Mouse (Mus musculus) E14TG2a.4 (cell line): Measurements from ENCODE around the gene Olfr1381.
"Not testable (repeated sequence)": the region's sequence is repeated elsewhere in the genome, so short reads cannot be mapped to it uniquely, and the experiment has no call there.

Experiments
- H3K27me3 ChIP-seq: 2 replicates; pipeline ENCODE4 v1.6.1; 2014; ENCODE audit warnings: low read length, control low read depth; ENCODE audit not compliant: insufficient read depth
- H3K36me3 ChIP-seq: 2 replicates; pipeline ENCODE4 v1.6.1; 2014; ENCODE audit warnings: low read length, control low read depth; ENCODE audit not compliant: insufficient read depth
- H3K4me1 ChIP-seq: replicated peaks from 2 replicates; pipeline ENCODE4 v1.6.1; 2014; ENCODE audit warnings: low read depth, low read length, control low read depth
- H3K4me3 ChIP-seq: replicated peaks from 2 replicates; pipeline ENCODE4 v1.5.1; 2014; ENCODE audit warnings: mild to moderate bottlenecking, low read length
- H3K9me3 ChIP-seq: 2 replicates; pipeline ENCODE4 v1.6.1; 2014; ENCODE audit warnings: low read length, control low read depth
- CTCF ChIP-seq: conservative IDR thresholded peaks from 2 replicates; pipeline ENCODE4 v1.5.1; 2014; ENCODE audit warnings: low read length
- NANOG ChIP-seq: IDR thresholded peaks from 2 replicates; pipeline ENCODE4 v1.6.1; 2014; ENCODE audit warnings: borderline replicate concordance, low read length, mixed read lengths
- POU5F1 ChIP-seq: IDR thresholded peaks from 2 replicates; pipeline ENCODE4 v1.6.1; 2014; ENCODE audit warnings: low read length, borderline replicate concordance

Olfr1381 gene

DNA sequence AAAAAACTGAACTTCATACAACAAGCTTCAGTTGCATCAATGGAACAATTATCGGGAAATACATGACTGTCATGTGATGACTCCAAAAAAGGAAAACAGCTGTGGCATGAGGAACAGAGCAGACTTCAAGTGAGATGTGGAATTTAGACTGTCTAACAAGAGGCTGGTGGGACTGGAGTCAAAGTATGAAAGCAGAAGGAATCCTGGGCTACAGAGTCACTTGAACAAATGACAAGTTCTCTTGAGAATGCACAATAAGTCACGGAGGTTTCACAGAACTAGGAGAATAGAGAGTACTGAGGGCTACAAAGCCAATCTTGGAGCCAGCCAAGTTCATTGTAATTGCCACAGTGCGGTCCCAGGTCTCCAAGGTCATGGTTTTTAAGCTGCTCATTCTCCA is at the start of gene Olfr1381:
Gene Olfr1381 (plus strand): TSS at position 301 of the 400 bp plus-strand sequence.
- H3K9me3 ChIP-seq, H3K36me3 ChIP-seq, H3K4me1 ChIP-seq, H3K27me3 ChIP-seq, H3K4me3 ChIP-seq: not testable (repeated sequence)

DNA sequence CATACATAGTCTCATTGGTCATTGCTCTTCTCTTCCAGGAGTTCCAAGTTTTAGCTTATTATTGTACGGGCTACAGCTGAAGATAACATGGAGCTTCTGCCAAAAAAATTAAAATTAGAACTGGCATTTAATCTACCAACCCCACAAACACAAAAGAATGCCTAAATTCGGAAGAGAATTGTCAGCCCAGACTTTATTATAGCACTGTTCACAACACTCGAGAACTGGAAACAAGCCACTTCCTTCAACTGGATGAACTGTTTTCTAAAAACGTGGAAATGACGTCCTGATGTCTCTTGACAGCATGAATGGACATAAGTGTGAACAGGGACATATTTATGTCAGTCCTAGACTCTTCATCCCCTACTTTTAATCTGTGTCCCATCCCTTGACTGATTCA is 25.2 kb upstream of the Olfr1381 start:
- TF ChIP-seq NANOG (no peak), CTCF (no peak), POU5F1 (no peak)
- Histone ChIP-seq H3K36me3 (no peaks in the 10 kb centered on the region), H3K4me3 (no peak overlapping the region), H3K4me1 (no peaks in the 10 kb centered on the region), H3K9me3 (no peaks in the 10 kb centered on the region), H3K27me3 (no peaks in the 10 kb centered on the region)

DNA sequence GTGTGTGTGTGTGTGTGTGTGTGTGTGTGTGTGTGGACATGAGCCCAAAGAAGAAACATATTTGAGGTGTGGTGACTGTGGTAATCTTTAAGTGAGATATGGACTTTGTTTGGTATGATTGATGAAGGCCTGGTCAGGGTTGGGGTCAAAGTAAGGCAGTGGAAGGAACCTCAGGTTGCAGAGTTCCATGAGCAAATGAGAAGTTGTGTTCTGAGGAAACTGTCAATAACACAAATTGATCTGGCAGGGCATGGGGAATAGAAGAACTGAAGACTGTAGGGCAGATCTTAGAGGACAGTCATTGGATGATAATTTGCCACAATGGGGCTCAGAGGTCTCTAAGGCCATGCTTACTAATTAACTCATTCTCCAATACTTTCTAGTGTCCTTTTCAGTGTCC is 23.9 kb upstream of the Olfr1381 start, which contains the start of gene Olfr1383:
Gene Olfr1383 (plus strand): TSS at position 301 of the 400 bp plus-strand sequence.
- Histone ChIP-seq H3K4me1 (no peaks in the 10 kb centered on the region), H3K36me3 (no peaks in the 10 kb centered on the region), H3K9me3 (no peaks in the 10 kb centered on the region), H3K4me3 (no peak within 1 kb of the TSS), H3K27me3 (no peaks in the 10 kb centered on the region)
- TF ChIP-seq POU5F1 (no peak), NANOG (no peak), CTCF (no peak)

DNA sequence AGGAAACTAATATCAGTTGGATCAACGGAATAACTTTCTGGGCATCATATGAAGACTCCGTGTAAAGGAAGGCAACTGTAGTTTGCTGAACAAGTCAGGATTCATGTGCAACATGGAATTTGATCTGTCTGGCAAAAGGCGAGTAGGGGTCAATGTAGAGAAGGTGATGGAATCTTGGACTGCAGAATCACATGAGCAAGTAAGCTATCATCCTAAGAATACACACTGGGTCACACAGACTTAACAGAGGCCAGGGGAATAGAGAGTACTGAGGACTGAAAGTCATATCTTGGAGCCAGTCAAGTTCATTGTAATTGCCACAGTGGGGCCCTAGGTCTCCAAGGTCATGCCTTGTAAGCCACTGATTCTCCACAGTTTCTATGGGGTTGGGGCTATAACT is 15.3 kb upstream of the Olfr1381 start, which contains the start of gene Olfr1382:
Gene Olfr1382 (plus strand): TSS at position 301 of the 400 bp plus-strand sequence.
- Histone ChIP-seq H3K27me3 (no peaks in the 10 kb centered on the region), H3K9me3 (no peaks in the 10 kb centered on the region), H3K36me3 (no peaks in the 10 kb centered on the region), H3K4me3 (no peak within 1 kb of the TSS), H3K4me1 (no peaks in the 10 kb centered on the region)
- TF ChIP-seq POU5F1 (no peak), NANOG (no peak)

- TF ChIP-seq NANOG (no peak), CTCF (no peak), POU5F1 (no peak)
- Histone ChIP-seq H3K4me1 (no peaks in the 10 kb centered on the region), H3K27me3 (no peaks in the 10 kb centered on the region), H3K4me3 (no peak overlapping the region), H3K9me3 (no peaks in the 10 kb centered on the region), H3K36me3 (no peaks in the 10 kb centered on the region)
Measured at GRCm38 (mm10) chr11:49532761-49533160, 10.5 kb upstream of the Olfr1381 start.

DNA sequence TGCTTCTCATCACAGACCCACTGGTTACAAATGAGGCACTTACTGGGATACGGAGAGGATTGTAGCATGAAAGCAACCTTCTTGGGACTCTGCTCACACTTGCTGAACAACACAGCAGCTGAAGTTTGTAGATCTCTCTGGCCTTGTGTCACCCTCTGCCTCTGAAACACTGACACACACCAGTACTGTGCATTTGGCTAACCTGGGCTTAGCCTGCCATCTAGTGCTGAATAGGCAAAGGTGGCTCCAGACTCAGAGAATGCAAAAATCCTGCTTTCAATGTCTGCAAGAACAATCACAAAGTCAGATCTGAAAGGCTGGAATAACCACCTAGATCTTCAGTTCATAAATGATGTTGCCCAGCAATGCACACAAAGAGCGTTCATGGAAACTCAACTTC is 6.6 kb upstream of the Olfr1381 start:
- peak; percentile 8; the same call in 1 of the 2 replicates for TF ChIP-seq CTCF
- H3K4me3 ChIP-seq, H3K36me3 ChIP-seq, H3K27me3 ChIP-seq, H3K9me3 ChIP-seq, H3K4me1 ChIP-seq: not testable (repeated sequence)

GRCm38 (mm10) chr11:49554033-49554432 is 10.8 kb downstream of the Olfr1381 start:
- H3K27me3 ChIP-seq, H3K4me1 ChIP-seq, H3K4me3 ChIP-seq, H3K9me3 ChIP-seq, H3K36me3 ChIP-seq: not testable (repeated sequence)
- TF ChIP-seq CTCF, result peak; percentile 17; the same call in 1 of the 2 replicates

DNA sequence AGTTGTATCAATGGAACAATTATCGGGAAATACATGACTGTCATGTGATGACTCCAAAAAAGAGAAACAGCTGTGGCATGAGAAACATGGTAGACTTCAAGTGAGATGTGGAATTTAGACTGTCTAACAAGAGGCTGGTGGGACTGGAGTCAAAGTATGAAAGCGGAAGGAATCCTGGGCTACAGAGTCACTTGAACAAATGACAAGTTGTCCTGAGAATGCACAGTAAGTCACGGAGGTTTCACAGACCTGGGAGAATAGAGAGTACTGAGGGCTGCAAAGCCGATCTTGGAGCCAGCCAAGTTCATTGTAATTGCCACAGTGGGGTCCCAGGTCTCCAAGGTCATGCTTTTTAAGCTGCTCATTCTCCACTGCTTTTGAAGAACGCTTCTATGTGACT is 13.3 kb downstream of the Olfr1381 start, which contains the start of gene Olfr1380:
Gene Olfr1380 (plus strand): TSS at position 301 of the 400 bp plus-strand sequence.
- not testable (repeated sequence) for H3K36me3 ChIP-seq, H3K4me3 ChIP-seq, H3K9me3 ChIP-seq, H3K4me1 ChIP-seq, H3K27me3 ChIP-seq

- H3K36me3 ChIP-seq, H3K9me3 ChIP-seq, H3K4me3 ChIP-seq, H3K27me3 ChIP-seq, H3K4me1 ChIP-seq: not testable (repeated sequence)
- peak; percentile 54 for TF ChIP-seq CTCF
Measured at GRCm38 (mm10) chr11:49575054-49575453, 31.8 kb downstream of the Olfr1381 start.

- not testable (repeated sequence) for H3K27me3 ChIP-seq, H3K9me3 ChIP-seq
Measured at GRCm38 (mm10) chr11:49580452-49580851, 37.2 kb downstream of the Olfr1381 start.

More at GRCm38 (mm10) chr11:49580452-49580851, 37.2 kb downstream of the Olfr1381 start:
- H3K36me3 ChIP-seq, H3K4me3 ChIP-seq, H3K4me1 ChIP-seq: not testable (repeated sequence)
